Mouse (Mus musculus): ENCODE measurements at regions not wholly inside any gene's neighbourhood (a gene's known extent, or its start where the extent isn't known, plus 50 kb on each side); places are given as distances from the start of the nearest gene placed in this dataset.

DNA sequence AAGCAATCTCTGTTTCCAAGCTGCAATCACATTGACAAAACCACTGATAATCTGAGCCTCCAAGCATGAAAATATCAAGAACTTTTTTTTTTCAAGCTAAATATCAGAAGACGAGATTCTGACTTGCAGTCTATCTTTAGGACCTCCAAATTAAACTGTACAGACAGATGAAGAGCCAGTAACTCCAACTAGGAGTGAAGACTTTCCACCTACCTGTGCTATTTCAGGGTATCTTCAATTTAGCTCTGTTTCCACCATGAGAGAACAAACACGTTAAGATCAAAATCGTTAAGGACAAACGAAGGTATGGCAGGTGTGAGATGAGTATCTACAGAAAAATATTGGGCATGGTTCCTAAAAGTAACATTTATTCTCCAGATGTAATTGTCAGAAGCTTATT lies 82.4 kb upstream of the Pcdh9 start:
- DNase-seq: no peak

DNA sequence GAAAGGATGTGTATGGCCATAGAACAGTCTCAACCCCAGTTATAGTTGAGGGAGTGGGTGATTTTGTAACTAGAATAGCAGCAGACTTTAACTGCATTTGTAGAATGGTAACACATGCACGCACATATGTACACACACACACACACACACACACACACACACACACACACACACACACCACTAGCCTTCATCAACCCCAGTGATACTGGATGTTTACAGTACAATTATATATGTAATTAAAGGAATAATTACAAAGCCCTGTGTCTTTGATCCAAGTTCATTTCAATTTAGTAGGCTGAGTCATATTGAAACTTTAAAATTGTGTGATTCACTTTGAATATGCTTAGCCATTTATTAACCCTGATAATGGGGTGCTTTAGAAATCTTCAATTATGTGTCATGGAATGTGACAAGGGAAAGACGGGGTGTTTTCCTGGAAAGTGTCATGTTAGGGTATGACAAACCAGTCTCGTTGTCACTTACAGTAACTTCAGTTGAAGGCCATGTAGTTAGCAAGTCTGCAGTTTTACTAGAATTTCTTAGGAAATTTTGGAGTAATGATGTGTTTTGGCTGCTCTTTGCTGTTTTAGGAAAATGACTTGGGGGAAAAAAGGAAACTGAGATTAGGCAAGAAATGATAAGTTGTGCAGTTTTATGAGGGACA lies 81.8 kb upstream of the Pcdh9 start:
- DNase-seq: no peak

DNA sequence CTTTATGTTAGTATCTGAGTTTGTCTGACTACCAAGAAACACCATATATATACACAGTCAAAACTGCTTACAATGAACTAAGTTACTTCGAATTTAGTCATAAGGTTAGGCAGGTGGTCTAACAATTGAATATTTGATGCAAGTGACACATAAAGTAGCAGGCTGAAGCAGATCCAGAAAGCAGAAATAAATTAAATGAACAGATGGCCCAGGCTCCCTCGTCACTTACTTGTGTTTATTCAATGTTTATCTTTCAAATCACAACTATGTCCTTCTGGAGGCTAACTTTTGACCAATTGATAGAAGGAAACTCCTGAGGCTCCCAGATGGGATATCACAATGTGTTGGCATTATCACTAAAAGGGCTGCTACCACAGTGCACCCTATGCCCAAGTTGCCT lies 76.5 kb upstream of the Pcdh9 start:
- DNase-seq: no peak

DNA sequence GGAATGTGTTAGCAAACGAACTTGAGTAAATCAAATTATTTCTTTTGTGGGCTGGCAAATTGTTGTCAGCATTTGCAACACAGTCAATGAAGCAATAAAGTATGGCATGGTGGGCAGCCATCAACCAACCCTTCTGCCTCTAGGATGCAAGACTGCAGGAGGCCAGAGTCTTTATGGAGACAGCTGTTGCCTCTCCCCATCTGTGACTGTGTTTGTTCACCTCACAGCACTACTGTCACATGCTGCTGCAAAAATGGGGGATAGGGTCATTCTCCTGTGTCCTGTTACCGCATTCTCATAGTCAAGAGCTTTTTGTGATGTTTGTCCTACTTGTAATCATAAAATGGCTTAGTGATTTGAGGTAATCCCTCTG lies 72.2 kb upstream of the Pcdh9 start:
- peak; percentile 3 for DNase-seq

DNA sequence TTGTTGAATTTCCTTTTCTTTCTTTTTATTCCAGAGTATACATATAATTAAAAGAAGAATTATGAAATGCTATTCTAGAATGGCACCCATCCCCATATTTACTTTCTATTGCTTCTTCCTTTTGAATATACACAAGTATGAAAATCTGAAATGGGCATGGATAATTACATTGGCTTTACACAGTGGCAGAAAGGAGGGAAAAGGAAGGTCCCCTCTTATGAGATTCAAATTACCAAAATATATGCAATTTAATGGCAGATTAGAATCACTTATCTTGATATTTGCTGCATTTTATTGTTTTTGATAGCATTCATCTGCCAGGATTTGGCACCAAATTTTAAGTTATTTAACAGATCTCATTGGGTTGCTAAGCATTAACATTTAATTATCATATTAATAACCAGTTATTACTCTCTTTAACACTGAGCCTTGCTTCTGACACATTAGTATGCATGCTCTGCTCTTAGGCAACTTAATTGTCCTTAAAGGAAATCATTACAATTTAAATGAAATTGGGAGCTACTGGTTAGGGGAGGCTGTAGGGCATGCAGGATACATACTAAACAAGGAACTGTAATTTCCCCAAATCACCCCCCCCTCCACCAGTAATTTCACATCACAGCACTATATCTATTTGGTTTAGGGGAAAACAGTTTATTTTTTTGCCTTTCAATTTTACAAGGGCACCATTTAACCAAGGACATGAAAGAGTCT lies 71.6 kb upstream of the Pcdh9 start:
- no peak for DNase-seq

Measured in retina, postnatal 1 day (tissue).